Mouse (Mus musculus) heart, adult 18-20 months (tissue): ENCODE results near the gene Caps2. TPM values are rescaled to one million over a fixed set of nuclear protein-coding genes. Genes with fewer than 3 reads are reported as not detected.
"Not testable (repeated sequence)": the region's sequence is repeated elsewhere in the genome, so short reads cannot be mapped to it uniquely, and the experiment has no call there.

Experiments used
- DNase-seq, 2 experiments: peaks; one replicate each; pipeline ENCODE4 v3.0.0; 2021 to 2022; ENCODE audit warnings: mixed read lengths in 1 of 2
- long read RNA-seq, 2 experiments: library from polyadenylated mRNA; stranded (forward); transcript quantifications; one replicate each; pipeline ENCODE4 v2.0.0; 2021
- total RNA-seq, 2 experiments: library from RNA; stranded (reverse); gene quantifications; 2 replicates each; pipeline ENCODE4 v1.2.3; 2021

Gene Caps2
- not detected for total RNA-seq
- long read RNA-seq, experiment 1: 0 reads
- long read RNA-seq, experiment 2: 0 reads

DNA sequence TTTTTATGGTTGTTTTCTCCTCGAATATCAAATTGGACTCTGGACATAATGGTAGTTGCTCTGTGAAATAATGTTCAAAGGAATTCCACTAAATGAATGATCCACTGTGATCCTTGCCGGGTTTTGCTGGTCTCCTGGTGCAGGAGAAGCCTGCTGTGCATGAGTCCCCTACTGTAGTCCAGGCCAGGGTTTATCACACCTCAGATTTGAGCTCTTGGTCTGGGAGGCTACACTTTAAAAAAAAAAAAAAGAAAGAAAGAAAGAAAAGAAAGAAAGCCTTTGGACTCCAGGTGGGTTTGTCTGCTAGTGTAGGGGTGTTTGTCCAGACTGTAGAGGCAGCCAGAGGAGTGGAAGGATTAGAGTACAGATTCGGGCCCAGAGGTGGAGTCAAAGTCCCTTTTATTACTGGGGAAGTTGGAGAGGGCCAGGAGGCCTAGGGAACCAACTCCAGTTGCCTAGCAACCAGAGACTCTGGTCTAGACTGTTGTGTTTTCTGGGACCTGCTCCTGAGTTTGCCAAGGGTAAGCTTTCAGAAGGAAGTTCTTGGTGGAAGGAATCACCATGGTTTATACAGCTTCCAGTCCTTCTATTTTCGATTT, at the start of gene Caps2:
Caps2 (plus strand) TSS at position 454 of the 599 bp plus-strand sequence.
- no peak for DNase-seq

DNA sequence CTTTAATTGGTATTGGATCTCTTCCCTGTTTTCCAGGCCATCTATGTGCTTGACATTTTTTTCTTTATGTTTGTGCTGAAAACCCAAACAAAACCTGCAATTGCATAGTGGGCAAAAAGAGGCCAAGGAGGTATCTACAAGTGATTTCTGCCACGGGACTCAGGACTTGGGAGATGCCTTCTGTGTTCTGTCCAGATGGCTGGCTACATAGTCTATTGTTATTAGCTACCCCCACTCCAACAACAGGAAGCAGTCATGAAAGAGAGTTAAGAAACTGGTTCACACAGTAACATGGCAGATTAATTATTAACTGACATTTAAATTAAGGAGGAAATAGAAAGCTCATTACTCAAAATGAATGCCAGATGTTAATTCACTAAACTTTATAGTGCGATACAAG, 38.3 kb upstream of the Caps2 start:
- DNase-seq: not testable (repeated sequence)

DNA sequence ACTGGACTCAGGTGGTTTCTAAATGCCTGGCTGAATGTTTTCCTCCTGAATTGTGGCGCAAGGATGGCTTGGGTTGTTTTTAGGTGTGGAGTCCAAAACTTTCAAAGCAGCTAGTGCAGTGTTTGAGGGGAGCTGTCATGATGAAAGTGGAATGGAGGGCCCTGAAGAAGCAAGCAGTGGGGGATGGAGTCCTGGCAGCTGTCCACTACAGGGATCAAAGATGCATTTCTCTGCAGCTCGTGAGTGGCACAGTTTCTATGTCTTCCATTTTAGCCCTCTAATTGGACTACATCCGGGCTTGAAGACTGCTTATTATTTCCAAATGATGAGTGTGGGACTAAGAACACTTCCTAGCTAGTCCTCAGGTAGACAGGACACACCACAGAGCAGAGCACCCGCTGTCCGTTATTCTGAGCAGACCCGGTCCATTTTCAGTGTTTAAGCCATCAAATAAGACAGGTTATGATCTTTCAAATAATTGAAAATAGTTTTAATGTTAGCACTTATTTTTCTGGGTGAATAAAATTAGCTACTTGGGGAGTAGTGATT, 35.7 kb upstream of the Caps2 start:
- DNase-seq: not testable (repeated sequence)

DNA sequence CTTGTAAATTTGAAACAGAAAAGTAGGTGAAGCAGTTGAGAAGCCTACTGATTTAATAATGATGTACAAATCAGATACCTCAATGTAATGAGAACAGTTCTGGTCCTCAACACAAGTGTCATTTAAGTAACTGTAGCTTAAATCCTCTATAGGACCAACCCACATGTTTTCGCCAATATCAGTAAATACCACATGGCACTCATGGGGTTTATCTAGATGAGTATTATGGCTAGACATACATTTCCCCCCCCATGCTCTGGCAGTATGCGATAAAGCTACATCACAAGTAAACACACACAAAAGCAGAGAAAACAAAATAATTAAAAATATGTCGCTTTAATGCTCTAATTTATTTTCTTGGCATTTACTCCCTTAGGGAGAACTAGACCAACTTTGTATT, 31.2 kb upstream of the Caps2 start:
- DNase-seq: no peak

DNA sequence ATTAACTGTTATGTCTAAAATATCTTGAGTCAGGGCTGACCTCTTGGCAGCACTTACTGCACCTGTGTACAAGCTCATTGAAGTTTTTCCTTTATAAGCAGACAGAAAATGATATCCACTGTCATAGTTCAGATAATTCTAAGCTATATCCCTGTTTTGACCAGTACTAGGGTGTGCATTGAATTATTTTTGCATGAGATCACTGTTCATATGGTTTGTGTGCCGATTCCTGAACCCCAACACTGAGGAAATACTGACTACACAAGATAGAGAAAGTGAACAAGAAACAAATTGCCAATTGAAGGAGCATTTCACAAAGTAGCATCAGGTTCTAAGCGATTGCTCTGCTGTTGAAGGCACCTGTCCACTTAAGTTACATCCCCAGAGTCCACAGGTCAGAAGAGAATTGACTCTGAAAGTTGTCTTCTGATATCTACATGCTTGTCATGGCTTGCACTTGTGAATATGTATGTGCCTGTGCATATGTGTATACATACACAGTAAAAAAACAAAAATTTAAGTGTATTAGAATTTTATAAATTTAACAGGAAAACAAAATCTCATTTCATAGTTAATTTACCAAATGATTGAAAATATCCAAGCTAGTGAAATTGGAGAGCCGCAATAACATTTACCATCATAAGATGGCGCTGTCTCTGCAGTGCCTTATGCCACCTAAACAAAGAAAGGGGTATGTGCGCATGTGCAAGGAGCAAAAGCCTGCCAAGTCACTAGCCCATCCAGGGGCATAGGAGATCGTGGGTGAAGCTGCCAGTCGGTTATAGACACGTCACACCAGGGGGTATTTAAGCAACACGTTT, 25.2 kb upstream of the Caps2 start:
- DNase-seq: peak; percentile 1 to 14

DNA sequence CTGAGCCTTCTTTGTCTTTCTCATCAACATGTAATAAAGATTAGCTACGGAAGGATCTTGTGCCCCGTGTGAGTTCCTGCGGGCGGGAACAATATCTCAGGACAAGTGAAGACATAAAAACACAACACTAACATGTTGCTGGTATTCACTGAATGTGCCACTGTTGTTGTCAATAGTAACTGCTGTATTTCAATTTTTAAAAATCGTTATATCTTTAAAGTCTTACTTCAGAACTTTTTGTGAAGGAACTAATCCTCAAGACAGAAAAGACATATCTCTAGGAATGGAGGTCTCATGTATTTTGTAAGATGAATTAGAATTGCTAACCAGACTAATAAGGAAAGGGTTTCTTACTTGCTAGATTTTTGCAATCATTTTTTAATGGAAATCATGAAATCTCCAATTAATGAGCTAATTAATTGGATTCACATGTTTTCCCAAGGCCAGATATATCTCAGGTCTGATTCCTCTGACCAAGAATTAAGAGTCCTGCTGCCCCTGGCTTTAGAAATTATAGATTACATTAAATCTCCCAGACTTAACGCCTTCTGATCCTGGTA, 24.5 kb upstream of the Caps2 start:
- DNase-seq: no peak

DNA sequence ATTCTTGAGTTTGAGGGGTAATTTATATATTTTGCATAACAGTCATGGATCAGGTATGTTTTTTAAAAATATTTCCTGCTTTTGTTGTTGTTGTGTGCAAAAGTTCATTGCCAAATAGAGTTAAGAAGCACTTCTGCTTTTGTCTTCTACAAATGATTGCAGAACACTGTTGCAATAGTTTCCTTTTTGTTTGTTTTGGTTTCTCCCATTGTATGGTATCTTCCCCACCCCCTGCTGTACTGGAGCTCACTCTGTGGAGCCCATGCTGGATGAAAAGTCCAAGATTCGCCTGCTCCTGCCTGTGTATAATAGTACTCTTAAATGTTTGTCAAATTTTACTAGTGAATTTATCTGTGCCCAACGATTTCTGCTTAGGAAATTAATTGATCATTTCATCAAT, 23.6 kb upstream of the Caps2 start:
- no peak for DNase-seq

DNA sequence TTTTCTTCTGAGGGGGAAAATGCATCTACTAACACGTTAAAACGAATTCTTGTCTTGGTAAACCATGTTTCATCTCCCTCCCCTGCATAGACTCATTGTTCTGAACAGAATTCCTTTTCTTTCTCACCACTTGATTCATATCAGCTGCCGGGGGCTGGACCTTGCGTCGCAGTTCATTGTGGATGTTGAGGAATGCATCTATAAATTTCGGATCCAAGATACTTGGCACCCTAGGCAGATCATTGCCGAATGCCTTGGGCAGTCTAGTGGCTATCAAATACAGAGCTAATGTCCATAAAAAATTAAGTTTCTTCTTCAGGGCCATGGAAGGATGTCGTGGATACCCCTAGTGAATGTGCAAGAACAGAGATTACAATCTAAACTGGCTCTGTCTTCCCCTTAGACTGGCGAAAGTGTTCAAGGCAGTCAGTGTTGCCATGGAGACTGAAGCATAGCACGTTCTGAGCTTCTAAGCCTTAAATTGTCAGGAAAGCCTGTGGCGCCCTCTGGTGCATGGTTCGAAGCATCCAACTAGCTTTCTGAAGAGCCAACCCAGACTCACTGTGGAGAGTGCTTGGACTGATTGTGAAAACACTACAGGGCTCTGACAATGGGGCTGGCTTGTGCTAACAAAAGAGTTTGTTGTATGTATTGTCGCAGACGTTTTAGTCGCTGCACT, 3.4 kb upstream of the Caps2 start, which contains the start of gene Glipr1l3:
Glipr1l3 (minus strand) TSS at position 446 of the 679 bp plus-strand sequence.
- peak; percentile 35 to 40 for DNase-seq

DNA sequence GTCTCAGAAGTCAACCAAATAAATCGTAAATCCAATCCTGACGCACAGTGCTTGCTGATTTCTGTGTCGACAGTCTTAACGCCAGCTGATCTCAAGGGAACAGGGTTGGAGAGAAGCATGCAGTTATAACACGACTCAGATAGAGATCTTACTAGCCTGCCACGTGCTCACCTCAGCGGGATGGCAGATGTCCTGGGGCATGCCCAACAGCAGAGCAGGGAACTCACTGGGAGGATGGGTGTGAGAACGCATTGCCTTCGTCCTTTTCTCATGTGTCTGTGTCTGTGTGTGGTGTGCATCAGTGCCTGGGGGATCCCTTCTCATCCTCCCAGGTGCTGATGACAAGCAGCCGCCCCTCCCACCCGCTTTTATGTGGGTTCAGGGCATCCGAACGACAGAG, 13.6 kb downstream of the Caps2 start:
- DNase-seq: not testable (repeated sequence)

DNA sequence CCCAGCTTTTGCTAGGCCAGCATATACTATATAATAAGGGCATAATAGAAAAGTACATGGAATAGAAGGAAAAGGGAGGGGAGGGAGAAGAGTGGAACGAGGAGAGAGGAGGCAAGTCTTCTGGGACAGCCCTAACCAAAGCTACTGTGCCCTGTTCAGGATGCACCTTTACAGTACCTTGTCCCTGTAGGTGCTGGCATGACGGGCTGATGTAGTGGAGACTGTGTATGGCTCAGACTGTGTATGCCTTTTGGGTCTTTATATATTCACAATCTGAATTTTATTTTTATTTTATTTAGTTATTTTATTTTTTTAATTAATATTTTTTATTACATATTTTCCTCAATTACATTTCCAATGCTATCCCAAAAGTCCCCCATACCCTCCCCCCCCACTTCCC, 30.5 kb downstream of the Caps2 start:
- not testable (repeated sequence) for DNase-seq

DNA sequence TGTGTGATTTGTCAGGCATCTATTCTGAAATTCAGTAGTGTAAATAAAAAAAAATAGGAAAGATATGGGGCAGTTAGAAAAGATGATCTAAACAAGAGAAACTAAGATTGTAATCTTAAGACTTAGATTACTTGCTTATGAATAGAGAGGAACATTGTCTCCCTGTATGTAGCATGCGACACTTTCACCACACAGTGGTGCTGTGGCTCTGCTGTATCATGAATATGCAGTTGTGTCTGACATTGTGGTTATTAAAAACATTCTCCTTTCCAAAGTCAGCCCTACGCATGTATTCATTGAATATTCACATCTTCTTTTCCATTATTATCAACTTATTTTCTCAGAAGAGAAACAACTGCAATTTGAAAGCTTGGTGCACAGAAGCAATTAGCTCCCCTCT, 40.0 kb downstream of the Caps2 start:
- no peak for DNase-seq

DNA sequence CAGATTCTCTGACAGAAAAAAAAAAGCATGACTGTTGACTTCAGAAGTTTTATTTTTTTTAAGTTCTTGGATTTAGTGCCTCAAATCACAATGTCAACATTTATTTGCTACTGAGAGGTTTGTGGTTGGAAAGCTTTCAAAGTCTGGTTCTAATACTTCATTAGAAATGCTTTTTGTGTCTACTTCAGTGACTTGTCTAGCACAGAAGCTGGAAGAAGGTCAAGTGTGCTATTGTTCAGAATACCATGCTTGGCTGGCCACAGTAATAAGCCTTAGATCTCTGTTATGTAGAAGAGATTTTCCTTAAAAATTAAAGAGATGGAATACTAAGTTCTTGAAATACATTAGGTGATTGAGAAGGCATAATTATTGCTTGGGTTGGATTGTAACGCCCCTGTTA, 63.7 kb downstream of the Caps2 start:
- no peak for DNase-seq

DNA sequence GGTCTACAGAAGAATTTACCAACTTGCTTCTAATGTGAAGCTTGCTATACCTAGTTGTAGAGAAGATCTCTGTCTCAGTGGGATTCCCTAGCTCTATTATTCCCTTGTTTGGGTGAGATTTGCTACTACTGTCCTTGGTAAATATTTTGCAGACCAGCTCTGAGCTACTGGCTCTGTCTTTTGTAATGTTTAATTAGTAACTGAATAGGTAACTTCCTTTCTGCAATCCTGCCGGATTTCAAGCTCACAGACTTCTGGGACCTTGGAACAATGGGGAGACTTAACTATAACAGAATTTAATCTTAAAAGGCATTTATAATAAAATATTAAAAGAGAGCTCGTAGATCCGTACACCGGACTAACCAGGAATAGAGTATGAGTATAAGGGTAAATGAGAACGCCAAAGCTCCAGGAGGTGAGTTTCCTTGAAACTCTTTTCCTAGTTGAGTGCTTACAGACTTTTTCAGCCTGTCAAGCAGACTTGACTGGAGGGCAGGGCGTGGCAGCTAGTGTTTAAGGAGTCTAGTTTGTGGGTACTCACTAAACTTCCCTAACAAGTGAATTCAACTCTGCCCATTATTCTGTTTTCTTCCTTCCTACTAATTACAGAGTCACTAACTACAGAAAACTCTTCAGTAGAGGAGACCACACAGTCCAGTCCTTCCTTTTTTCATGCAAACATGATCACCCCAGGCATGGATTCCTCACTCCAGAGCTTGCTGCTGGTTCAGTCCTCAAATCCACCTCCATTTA, 65.8 kb downstream of the Caps2 start:
- not testable (repeated sequence) for DNase-seq

DNA sequence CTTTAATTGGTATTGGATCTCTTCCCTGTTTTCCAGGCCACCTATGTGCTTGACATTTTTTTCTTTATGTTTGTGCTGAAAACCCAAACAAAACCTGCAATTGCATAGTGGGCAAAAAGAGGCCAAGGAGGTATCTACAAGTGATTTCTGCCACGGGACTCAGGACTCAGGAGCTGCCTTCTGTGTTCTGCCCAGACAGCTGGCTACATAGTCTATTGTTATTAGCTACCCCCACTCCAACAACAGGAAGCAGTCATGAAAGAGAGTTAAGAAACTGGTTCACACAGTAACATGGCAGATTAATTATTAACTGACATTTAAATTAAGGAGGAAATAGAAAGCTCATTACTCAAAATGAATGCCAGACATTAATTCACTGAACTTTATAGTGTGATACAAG, 69.3 kb downstream of the Caps2 start:
- not testable (repeated sequence) for DNase-seq

DNA sequence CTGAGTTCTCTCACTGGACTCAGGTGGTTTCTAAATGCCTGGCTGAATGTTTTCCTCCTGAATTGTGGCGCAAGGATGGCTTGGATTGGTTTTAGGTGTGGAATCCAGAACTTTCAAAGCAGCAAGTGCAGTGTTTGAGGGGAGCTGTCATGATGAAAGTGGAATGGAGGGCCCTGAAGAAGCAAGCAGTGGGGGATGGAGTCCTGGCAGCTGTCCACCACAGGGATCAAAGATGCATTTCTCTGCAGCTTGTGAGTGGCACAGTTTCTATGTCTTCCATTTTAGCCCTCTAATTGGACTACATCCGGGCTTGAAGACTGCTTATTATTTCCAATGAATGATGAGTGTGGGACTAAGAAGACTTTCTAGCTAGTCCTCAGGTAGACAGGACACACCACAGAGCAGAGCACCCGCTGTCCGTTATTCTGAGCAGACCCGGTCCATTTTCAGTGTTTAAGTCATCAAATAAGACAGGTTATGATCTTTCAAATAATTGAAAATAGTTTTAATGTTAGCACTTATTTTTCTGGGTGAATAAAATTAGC, 72.0 kb downstream of the Caps2 start:
- DNase-seq: not testable (repeated sequence)

DNA sequence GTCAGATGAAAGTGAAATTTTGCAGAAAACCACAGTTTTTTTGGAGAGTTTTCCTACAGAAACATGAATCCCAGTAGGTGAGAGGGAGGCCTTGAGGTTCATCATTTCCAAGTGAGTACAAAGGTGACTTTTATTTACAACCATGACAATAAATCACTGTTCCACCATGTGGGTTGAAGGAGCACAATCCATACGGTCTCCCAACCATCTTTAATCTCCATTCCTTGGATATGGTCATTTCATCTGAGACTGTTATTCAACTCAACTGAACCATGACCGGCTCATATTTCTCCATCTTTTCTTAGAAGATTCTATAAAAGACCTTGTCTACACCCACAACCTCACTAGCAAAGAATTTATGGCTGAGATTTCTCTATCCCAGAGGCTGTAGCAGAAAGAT, 84.9 kb downstream of the Caps2 start:
- DNase-seq: no peak

DNA sequence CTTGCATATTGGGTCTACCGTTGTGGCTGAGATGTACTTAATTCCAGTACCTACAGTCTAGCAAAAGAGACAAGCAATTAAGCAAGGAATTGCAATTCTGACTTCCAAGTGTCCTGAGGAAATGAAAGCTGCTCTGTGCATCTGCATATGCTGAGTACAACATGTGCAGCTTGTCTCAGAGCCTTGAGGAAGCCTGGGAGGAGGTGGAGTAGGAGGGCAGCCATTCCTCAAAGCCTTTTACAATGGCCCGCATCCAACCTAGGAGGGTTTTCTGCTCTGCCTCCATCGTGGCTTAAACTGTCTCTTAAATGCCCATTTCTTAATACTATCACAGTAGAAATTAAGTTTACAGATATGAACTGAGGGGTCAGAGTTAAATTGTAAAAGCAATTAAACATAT, 100.0 kb downstream of the Caps2 start:
- no peak for DNase-seq
